Mouse (Mus musculus): ENCODE data around the gene Ube4b.
A peak's percentile ranks its signal among the peaks of the same experiment; 100 is the strongest.

The Ube4b gene

GRCm38 (mm10) chr4:149334881-149335280, 91.7 kb downstream of the Ube4b start:
- no peak for DNase-seq

GRCm38 (mm10) chr4:149332726-149333125, 93.8 kb downstream of the Ube4b start:
- no peak for DNase-seq

- no peak for DNase-seq
These were observed 96.1 kb downstream of the Ube4b start for GRCm38 (mm10) chr4:149330495-149330894.

DNA sequence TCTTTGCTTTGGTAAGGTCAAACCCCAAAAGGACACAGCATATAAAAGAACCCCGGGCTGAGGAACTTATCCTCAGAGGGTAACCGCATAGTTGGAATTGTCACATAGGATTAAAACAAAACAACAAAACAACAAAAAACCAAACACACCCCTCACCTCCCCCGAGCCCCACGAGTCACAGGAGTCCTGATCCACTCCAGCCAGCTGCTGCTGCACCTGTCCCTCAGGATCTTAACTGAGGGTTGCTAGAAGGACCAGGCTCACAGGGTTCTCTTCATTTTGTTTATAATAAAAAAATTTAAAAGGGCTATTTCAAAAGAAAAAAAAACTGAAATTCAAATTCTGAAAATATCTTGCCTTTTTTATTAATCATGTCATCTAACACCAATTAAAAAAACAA, 97.8 kb downstream of the Ube4b start:
- DNase-seq, result no peak

GRCm38 (mm10) chr4:149327281-149327680, 99.3 kb downstream of the Ube4b start:
- DNase-seq, result no peak

GRCm38 (mm10) chr4:149325411-149326162, 101.0 kb downstream of the Ube4b start:
- no peak for DNase-seq

GRCm38 (mm10) chr4:149323730-149324129, 102.8 kb downstream of the Ube4b start:
- no peak for DNase-seq

DNA sequence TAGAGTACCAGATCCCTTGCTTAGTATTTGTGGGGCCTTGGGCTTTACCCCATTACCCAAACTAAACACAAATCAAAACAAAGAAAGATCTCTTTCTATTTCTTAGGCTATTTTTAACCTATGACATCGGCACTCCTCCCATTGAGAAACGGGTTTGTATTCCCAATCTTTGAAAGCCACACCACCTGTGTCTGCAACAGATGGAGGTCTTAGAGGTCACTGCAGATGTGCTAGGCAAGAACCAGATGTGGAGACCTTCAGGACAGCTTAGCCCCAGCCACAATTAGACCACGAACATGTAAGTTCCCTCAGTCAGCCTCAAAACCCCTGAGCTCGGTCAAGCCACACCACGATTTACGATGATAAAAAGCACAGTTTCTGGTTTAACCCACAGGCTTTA, 103.8 kb downstream of the Ube4b start:
- DNase-seq, result no peak

DNA sequence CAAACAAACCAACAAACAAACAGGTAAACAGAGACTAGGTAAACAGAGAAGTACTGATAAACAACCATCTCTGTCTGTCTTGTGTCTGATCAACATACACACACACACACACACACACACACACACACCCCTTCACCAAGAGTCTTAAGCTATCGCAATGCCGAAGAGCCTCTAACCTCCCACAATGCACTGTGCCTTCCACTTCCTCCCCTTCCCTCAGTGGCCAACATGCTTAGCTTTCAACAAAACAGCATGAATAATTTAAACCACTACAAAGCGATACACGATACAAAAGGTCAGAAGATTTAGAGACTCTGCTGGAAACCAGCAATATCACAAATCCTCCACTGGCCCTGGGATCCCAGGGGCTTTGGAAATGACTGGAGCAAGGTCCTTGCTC, 104.3 kb downstream of the Ube4b start:
- no peak for DNase-seq

- no peak for DNase-seq
These were observed 107.5 kb downstream of the Ube4b start for GRCm38 (mm10) chr4:149319088-149319487.

DNA sequence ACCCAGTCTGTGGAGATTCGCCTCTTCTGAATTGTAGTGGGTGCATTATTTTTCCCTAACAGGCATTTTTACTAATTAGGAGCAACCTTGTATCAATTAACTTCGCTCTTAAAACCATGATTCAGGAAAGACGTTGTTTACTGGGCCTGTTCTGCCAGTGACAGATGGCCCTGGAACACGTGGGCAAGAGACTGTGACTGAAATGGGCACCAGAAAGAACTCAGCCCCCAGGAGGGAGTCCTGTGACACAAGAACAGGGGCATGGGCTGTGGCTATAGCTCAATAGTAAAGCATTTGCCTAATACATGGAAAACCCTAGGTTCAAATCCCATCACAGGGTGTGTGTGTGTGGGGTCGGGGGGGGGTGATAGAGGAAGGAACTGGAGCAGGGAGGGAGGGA, 109.2 kb downstream of the Ube4b start:
- no peak for DNase-seq

GRCm38 (mm10) chr4:149314275-149314837, 112.2 kb downstream of the Ube4b start:
- DNase-seq, result no peak

GRCm38 (mm10) chr4:149313558-149314253, 112.8 kb downstream of the Ube4b start:
- no peak for DNase-seq

DNA sequence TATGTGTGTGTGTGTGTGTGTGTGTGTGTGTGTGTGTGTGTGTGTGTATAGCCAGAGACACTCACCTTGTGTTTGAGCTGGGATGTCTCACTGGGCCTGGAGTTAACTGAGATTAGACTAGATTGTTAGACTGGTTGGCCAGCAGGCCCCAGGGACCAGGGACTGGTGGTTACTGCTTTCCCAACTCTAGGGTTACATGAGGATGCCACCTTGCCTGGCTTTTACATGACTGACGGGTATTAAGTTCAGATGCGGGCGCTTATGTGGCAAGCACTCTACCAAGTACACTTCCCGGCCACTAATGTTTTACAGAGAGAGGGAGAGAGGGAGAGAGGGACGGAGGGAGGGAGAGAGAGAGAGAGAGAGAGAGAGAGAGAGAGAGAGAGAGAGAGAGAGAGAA, 114.6 kb downstream of the Ube4b start:
- DNase-seq, result no peak

- DNase-seq, result no peak
These were observed 118.1 kb downstream of the Ube4b start for GRCm38 (mm10) chr4:149308491-149308820.

GRCm38 (mm10) chr4:149307596-149308490, 118.7 kb downstream of the Ube4b start, which contains the start of gene Kif1b:
Kif1b (minus strand) TSS chr4:149307693.
- peak; percentile 100 for DNase-seq

- DNase-seq, result peak; percentile 71
These were observed 119.6 kb downstream of the Ube4b start for GRCm38 (mm10) chr4:149306712-149307595.

DNA sequence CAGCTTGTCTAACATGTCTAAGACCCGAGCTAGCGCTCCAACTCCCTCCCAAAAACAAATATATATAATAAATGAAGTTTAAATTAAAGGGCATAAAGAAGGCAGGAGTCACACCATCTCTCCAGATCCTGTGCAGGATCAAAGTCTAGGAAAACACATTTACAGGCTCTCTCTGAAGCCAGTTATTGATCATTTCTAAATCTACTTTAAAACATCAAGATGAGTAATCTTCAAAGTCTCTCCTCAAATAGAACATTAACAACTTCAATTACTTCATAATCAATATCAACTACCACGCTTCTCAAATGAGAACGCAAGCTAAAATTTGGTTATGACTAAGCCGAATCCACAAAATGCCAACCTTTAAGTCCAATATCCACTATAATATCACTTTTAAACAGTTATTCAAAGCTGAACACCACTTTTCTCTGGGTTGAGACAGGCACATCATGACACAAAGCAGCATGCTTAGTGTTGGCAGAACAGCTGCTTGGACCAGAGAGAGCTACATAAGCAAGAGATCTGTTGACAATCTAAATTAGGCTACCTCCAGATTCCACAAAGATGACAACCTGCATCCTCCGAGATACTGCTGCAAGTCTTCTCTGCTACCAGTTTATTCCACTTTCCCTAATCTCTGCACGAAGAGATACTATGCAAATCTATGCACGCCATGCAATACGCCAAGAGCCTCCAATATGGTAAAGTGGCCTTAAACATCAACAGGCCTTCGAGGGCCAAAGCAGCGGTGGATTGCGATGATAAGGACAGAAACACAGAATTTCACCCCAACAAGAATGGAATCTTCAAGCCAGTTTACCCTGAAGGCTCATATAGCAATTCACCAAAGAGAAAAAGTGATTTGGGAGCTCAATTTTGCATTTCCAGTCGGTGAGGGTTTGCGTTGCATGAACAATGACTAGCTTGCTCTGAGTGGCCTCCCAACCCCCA, 120.5 kb downstream of the Ube4b start:
- no peak for DNase-seq

DNA sequence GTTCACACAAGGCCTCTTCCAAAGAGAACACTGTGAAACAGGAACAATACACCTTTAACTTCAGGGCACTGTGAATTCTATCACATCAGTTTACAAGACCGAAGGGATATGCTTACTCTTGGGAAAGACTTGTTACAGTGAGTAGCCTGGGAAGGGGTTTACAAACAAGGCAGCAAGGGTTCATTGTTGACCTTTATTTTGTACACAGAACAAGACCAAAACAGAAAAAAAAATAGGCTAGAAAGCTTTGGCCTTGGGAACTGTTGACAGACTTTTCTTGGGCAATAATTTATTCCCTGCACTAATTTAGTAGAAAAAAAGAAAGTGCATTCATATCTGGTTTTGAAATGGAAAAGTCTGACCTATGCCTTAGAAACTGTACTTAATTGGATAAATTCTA, 122.1 kb downstream of the Ube4b start:
- DNase-seq, result no peak

DNA sequence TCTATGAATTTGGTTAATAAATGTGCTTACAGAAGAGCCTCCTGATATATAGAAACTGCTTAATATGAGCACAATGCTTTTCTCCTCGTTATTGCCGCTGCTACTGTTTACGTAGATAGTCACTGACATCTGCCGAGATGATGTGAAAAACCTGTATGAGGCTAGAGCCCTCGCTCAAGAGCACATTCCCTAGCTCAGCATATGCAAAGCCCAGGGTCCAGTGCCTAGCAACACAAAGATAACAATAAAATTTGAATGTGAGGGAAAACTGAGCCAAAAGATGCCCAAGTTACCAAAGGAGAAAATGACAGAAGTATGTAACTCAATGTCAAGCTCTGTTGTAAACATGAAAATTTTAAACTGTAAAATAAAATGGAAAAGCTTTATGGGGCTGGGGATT, 123.0 kb downstream of the Ube4b start:
- no peak for DNase-seq

GRCm38 (mm10) chr4:149302751-149303150, 123.8 kb downstream of the Ube4b start:
- DNase-seq, result no peak
